Mouse (Mus musculus): ENCODE results near the gene Fam198a. TPM values are rescaled to one million over a fixed set of nuclear protein-coding genes. Genes with fewer than 3 reads are reported as not detected.

Fam198a gene
- polyA plus RNA-seq, 1 experiment: not detected

DNA sequence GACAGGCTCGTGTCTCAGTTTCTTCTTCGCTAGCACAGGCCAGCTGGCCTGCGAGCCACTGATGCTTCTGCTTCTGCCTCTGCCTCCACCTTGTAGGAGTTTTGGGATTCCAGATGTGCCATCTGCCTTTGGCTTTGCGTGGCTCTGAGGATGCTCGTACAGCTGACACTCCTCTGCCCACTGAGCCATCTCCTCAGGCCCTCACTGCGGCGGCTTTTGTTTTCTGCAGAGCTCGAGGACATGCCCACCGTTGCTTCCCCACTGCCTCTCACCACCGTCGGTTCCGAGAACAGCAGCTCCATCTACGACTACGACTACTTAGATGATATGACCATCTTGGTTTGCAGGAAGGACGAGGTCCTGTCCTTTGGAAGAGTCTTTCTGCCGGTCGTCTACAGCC, 42.5 kb upstream of the Fam198a start:
- peaks cover 85% of the 10 kb centered on the region for H3K4me1 ChIP-seq
- no peak for TF ChIP-seq FLI1 (IDR thresholded peaks at IDR 0.05; ENCODE audit: low read length)
- peaks cover 9% of the 10 kb centered on the region for H3K36me3 ChIP-seq (replicated peaks; ENCODE audit: low read length)

GRCm38 (mm10) chr9:121909635-121910034, 41.2 kb upstream of the Fam198a start:
- Histone ChIP-seq H3K4me3 (replicated peaks) (peak overlapping the region; percentile 82), H3K9me3 (peaks cover 12% of the 10 kb centered on the region; the same call in 1 of the 2 replicates), H3K36me3 (replicated peaks; ENCODE audit: low read length) (peaks cover 9% of the 10 kb centered on the region), H3K27me3 (replicated peaks) (peaks cover 33% of the 10 kb centered on the region), H3K4me1 (peaks cover 95% of the 10 kb centered on the region)
- no peak for TF ChIP-seq FLI1 (IDR thresholded peaks at IDR 0.05; ENCODE audit: low read length)
- TF ChIP-seq GATA1 (IDR thresholded peaks at IDR 0.05; ENCODE audit: borderline replicate concordance, low read length): no peak

More for the DNA sequence above, 42.5 kb upstream of the Fam198a start:
- Histone ChIP-seq H3K4me3 (replicated peaks) (peak overlapping the region; percentile 23), H3K27me3 (replicated peaks) (peaks cover 22% of the 10 kb centered on the region), H3K9me3 (peaks cover 12% of the 10 kb centered on the region; the same call in 1 of the 2 replicates)

DNA sequence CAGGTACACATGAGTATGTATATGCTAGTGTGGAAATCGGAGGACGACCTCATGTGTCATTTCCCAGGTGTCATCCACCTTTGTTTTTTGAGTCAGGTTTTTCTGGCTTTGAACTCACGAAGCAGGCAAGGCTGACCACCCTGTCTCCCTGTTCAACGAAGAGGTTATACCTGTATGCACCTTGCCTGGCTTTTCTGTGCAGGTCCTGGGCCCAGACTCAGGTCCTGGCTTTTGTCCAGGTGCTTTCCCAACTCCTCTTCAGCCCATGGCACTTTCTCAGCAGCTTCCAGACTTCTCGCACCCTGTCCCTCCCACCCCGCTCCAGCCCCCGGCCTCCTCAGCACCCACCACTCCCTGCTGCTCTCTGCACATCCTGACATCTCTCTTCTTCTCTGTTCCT, 39.6 kb upstream of the Fam198a start:
- Histone ChIP-seq H3K4me3 (replicated peaks) (no peak overlapping the region), H3K9me3 (peaks cover 12% of the 10 kb centered on the region; the same call in 1 of the 2 replicates), H3K36me3 (replicated peaks; ENCODE audit: low read length) (peaks cover 9% of the 10 kb centered on the region), H3K27me3 (replicated peaks) (peaks cover 47% of the 10 kb centered on the region), H3K4me1 (peaks cover 91% of the 10 kb centered on the region)
- no peak for TF ChIP-seq GATA1 (IDR thresholded peaks at IDR 0.05; ENCODE audit: borderline replicate concordance, low read length)
- TF ChIP-seq FLI1 (IDR thresholded peaks at IDR 0.05; ENCODE audit: low read length): no peak

DNA sequence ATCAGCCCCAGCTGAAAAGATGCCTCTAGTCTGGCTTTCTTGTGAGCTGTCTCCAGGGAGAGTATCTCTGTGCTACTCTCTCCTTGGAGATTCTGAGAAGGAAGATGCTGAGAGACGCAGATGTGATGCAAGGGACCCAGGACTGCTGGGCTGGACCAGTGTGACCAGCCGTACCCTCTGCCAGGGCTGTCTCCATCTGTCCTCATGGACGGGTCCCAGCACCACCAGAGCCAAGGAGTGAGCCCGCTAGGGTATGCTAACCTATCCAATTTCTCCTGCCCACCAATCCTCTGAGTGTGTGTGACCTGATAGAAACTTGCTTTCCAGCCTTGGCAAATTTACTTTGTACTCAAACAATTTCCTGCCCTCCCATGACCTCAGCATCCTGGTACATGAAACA, 38.0 kb upstream of the Fam198a start:
- peaks cover 9% of the 10 kb centered on the region for H3K36me3 ChIP-seq (replicated peaks; ENCODE audit: low read length)

DNA sequence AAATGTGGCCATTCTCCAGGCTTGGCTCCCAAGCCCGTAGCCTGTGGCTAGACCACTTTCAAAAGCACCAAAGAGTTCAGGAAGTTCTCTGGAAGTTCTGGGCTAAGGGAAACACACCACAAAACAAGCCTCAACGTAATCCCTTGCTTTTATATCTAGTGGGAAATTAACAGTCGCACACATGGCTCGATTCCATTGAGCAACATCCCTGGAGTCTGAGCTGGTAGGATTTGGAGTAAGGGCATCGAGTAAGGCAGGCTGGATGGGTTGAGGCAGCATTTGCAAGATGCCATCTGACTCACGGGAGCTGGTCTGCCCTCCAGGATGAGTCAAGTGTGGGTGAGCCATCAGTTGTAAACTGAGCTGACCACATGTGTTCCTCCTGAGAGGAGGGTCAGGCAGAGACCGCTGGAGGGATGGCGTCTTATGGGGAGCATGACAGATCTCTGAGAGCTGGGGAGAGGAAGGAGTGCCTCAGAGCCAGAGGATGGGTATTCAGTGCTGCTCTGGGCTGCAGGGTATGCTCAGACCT, 36.5 kb upstream of the Fam198a start:
- Histone ChIP-seq H3K27me3 (replicated peaks) (peaks cover 42% of the 10 kb centered on the region), H3K4me1 (peaks cover 74% of the 10 kb centered on the region), H3K4me3 (replicated peaks) (peak overlapping the region; percentile 20), H3K36me3 (replicated peaks; ENCODE audit: low read length) (no peaks in the 10 kb centered on the region), H3K9me3 (no peaks in the 10 kb centered on the region; the same call in 1 of the 2 replicates)
- no peak for TF ChIP-seq GATA1 (IDR thresholded peaks at IDR 0.05; ENCODE audit: borderline replicate concordance, low read length)
- TF ChIP-seq FLI1 (IDR thresholded peaks at IDR 0.05; ENCODE audit: low read length): no peak

More for the DNA sequence above, 38.0 kb upstream of the Fam198a start:
- Histone ChIP-seq H3K4me1 (peaks cover 80% of the 10 kb centered on the region), H3K9me3 (peaks cover 12% of the 10 kb centered on the region; the same call in 1 of the 2 replicates), H3K4me3 (replicated peaks) (no peak overlapping the region), H3K27me3 (replicated peaks) (peaks cover 44% of the 10 kb centered on the region)
- no peak for TF ChIP-seq FLI1 (IDR thresholded peaks at IDR 0.05; ENCODE audit: low read length)

GRCm38 (mm10) chr9:121915056-121915455, 35.7 kb upstream of the Fam198a start:
- peaks cover 68% of the 10 kb centered on the region for H3K4me1 ChIP-seq
- no peaks in the 10 kb centered on the region for H3K36me3 ChIP-seq (replicated peaks; ENCODE audit: low read length)
- no peak overlapping the region for H3K4me3 ChIP-seq (replicated peaks)
- no peak for TF ChIP-seq GATA1 (IDR thresholded peaks at IDR 0.05; ENCODE audit: borderline replicate concordance, low read length)
- H3K9me3 ChIP-seq: no peaks in the 10 kb centered on the region; the same call in 1 of the 2 replicates
- peaks cover 43% of the 10 kb centered on the region for H3K27me3 ChIP-seq (replicated peaks)

- H3K27me3 ChIP-seq (replicated peaks): peaks cover 43% of the 10 kb centered on the region
- peaks cover 2% of the 10 kb centered on the region; the same call in 1 of the 2 replicates for H3K9me3 ChIP-seq
- peaks cover 58% of the 10 kb centered on the region for H3K4me1 ChIP-seq
- TF ChIP-seq FLI1 (IDR thresholded peaks at IDR 0.05; ENCODE audit: low read length) (no peak), GATA1 (IDR thresholded peaks at IDR 0.05; ENCODE audit: borderline replicate concordance, low read length) (no peak)
- H3K36me3 ChIP-seq (replicated peaks; ENCODE audit: low read length): no peaks in the 10 kb centered on the region
- no peak within 1 kb of the TSS for H3K4me3 ChIP-seq (replicated peaks)
These were observed 34.7 kb upstream of the Fam198a start, which contains the start of gene Cyp8b1 for GRCm38 (mm10) chr9:121916102-121916501. Gene Cyp8b1, minus strand, starts transcription at chr9:121916305.

GRCm38 (mm10) chr9:121919027-121919501, 31.7 kb upstream of the Fam198a start:
- H3K27me3 ChIP-seq (replicated peaks): peaks cover 33% of the 10 kb centered on the region
- no peaks in the 10 kb centered on the region for H3K36me3 ChIP-seq (replicated peaks; ENCODE audit: low read length)
- H3K4me3 ChIP-seq (replicated peaks): no peak overlapping the region

DNA sequence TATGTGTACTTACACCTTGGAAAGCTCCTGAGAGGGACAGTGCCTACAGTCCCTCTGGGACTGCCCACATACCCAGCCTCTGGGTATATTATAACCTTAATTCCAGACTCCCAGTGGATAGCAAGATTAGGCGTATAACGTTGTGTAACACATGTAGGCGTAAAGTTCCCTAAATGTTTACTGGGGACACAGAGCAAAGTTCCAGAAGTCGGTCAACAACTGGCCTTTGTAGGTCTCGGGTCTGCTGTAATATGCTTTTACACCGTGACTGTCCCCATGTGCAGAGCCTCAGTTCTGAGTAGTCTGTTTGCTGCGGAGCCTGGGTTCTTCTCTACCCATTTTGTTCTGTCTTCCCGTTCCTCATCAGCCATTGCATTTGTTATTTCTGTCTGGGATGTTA, 27.3 kb upstream of the Fam198a start:
- H3K27me3 ChIP-seq (replicated peaks): peaks cover 38% of the 10 kb centered on the region
- H3K9me3 ChIP-seq: peaks cover 8% of the 10 kb centered on the region
- TF ChIP-seq FLI1 (IDR thresholded peaks at IDR 0.05; ENCODE audit: low read length): no peak
- no peak for TF ChIP-seq GATA1 (IDR thresholded peaks at IDR 0.05; ENCODE audit: borderline replicate concordance, low read length)
- no peaks in the 10 kb centered on the region for H3K36me3 ChIP-seq (replicated peaks; ENCODE audit: low read length)
- peaks cover 35% of the 10 kb centered on the region for H3K4me1 ChIP-seq
- no peak overlapping the region for H3K4me3 ChIP-seq (replicated peaks)

More at GRCm38 (mm10) chr9:121919027-121919501, 31.7 kb upstream of the Fam198a start:
- TF ChIP-seq GATA1 (IDR thresholded peaks at IDR 0.05; ENCODE audit: borderline replicate concordance, low read length) (no peak), FLI1 (IDR thresholded peaks at IDR 0.05; ENCODE audit: low read length) (no peak)
- Histone ChIP-seq H3K9me3 (peaks cover 8% of the 10 kb centered on the region), H3K4me1 (peaks cover 31% of the 10 kb centered on the region)

DNA sequence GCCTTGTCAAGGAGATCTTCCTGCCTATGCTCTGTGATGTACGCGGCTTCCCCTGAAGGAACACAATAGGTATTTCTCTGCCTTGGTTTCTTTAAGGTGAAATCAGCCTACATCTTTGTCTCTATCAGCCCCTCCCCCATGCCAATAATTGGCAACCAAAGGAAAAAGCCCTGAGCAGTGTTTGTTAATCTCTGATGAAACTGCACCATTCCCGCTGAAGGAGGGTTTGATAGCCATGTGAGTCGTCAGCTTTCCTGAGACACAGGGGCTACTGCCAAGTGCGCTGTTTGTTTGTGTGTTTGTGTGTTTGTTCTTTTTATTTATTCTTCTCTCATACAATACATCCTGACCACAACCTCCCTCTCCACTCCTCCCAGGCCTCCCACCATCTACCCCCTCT, 26.9 kb upstream of the Fam198a start:
- Histone ChIP-seq H3K9me3 (peaks cover 8% of the 10 kb centered on the region), H3K36me3 (replicated peaks; ENCODE audit: low read length) (no peaks in the 10 kb centered on the region), H3K27me3 (replicated peaks) (peaks cover 37% of the 10 kb centered on the region), H3K4me3 (replicated peaks) (no peak overlapping the region), H3K4me1 (peaks cover 34% of the 10 kb centered on the region)
- TF ChIP-seq GATA1 (IDR thresholded peaks at IDR 0.05; ENCODE audit: borderline replicate concordance, low read length): no peak
- no peak for TF ChIP-seq FLI1 (IDR thresholded peaks at IDR 0.05; ENCODE audit: low read length)
